Mouse (Mus musculus) heart, embryonic 10.5 days (tissue): ENCODE data around the gene Cep131. TPM values are rescaled to one million over a fixed set of nuclear protein-coding genes. Genes with fewer than 3 reads are reported as not detected.
A peak's percentile ranks its signal among the peaks of the same experiment; 100 is the strongest.

ENCODE experiments used
- DNase-seq: peaks from one replicate; pipeline ENCODE4 v3.0.0-alpha.2; 2017; ENCODE audit warnings: low spot score
- H3K27ac ChIP-seq: fragments of 300-500 bp; sonication (generic); 2 replicates; pipeline ENCODE4 v1.5.1; 2016; ENCODE audit warnings: mild to moderate bottlenecking
- H3K27me3 ChIP-seq: fragments of 300-500 bp; sonication (generic); 2 replicates; pipeline ENCODE4 v1.6.1; 2016; ENCODE audit warnings: mild to moderate bottlenecking; ENCODE audit not compliant: poor library complexity, insufficient read depth, severe bottlenecking
- H3K36me3 ChIP-seq: fragments of 300-500 bp; sonication (generic); 2 replicates; pipeline ENCODE4 v1.6.1; 2016; ENCODE audit warnings: mild to moderate bottlenecking, moderate library complexity
- H3K4me1 ChIP-seq: fragments of 300-500 bp; sonication (generic); 2 replicates; pipeline ENCODE4 v1.6.1; 2016; ENCODE audit warnings: mild to moderate bottlenecking
- H3K4me3 ChIP-seq: fragments of 300-500 bp; sonication (generic); 2 replicates; pipeline ENCODE4 v1.5.1; 2016; ENCODE audit warnings: mild to moderate bottlenecking, moderate library complexity
- H3K9me3 ChIP-seq: fragments of 300-500 bp; sonication (generic); 2 replicates; pipeline ENCODE4 v1.6.1; 2016; ENCODE audit warnings: mild to moderate bottlenecking, moderate library complexity
- WGBS: fragments of 180-500 bp; shearing (Covaris S2); methylation state at CpG from one replicate; pipeline ENCODE4 v1.1.7; 2016; 5-methylcytosine and 5-hydroxymethylcytosine counted together
- polyA plus RNA-seq: library from polyadenylated mRNA; unstranded; fragments of >200 nt; fragmentation: Nextera tagmentation; extraction: Ambion mirVana; gene quantifications from 2 replicates; pipeline ENCODE4 v1.2.1, GENCODE M21; 2016

Gene Cep131
- polyA plus RNA-seq: 21.1 and 29.0 TPM in 2 replicates

DNA sequence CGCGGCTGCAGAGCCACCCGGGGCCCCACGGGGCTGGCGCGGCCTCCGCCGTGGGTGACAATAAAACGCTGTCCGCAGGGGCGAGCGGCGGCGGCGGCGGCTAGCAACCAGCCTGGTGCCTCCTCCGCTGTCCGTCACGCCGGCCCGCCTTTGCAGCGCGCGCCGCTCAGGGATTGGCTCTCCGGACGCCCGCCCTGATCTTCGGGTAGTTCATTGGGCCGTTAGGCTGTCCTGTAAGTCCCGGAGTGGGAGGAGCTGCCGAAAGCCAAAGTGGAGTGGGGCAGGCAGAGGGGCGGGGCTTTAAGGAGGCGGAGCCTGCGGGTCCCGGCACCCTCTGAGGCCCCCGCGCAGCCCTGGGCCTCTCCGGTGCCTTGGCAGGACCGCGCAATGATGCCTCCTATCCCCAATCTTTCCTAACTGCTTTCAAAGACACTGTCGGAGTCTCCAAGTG, at the start of gene Cep131:
TSS of gene Cep131 (minus strand) at position 126 of the 451 bp plus-strand sequence.
- WGBS: under 1% methylated on average over 42 of the region's 42 CpGs
- H3K27ac ChIP-seq: peak within 1 kb of the TSS; percentile 94
- peak; percentile 99 for DNase-seq

DNA sequence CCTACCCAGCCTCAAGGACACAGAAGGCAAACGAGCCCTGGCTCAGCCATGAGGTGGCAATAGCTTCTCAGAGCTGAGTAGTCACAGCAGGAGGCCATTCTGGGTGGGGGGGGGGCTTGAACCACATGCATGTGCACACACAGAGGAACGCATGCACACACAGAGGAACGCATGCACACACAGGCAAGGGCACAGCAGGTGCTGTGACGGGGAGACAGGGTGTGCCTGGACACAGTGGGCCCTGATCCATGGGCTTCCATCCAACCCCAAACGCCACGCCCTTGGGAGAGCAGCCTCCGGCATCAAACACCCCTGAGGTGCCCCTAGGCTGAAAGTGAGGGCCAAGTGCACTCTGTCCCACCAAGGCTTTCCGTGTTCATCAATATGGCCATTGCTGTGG, 49.6 kb upstream of the Cep131 start:
- H3K4me1 ChIP-seq: peaks cover 64% of the 10 kb centered on the region
- no peak for DNase-seq
- H3K4me3 ChIP-seq: no peak overlapping the region
- H3K9me3 ChIP-seq: no peaks in the 10 kb centered on the region
- 84% methylated on average over 8 of the region's 8 CpGs for whole genome bisulfite sequencing
- no peaks in the 10 kb centered on the region for H3K27me3 ChIP-seq
- peaks cover 57% of the 10 kb centered on the region for H3K36me3 ChIP-seq
- H3K27ac ChIP-seq: peak overlapping the region; percentile 87

More for the DNA sequence above, at the start of gene Cep131:
- Histone ChIP-seq H3K27me3 (no peaks in the 10 kb centered on the region), H3K36me3 (peaks cover 38% of the 10 kb centered on the region), H3K4me3 (peak within 1 kb of the TSS; percentile 91), H3K4me1 (peaks cover 34% of the 10 kb centered on the region), H3K9me3 (no peaks in the 10 kb centered on the region)

DNA sequence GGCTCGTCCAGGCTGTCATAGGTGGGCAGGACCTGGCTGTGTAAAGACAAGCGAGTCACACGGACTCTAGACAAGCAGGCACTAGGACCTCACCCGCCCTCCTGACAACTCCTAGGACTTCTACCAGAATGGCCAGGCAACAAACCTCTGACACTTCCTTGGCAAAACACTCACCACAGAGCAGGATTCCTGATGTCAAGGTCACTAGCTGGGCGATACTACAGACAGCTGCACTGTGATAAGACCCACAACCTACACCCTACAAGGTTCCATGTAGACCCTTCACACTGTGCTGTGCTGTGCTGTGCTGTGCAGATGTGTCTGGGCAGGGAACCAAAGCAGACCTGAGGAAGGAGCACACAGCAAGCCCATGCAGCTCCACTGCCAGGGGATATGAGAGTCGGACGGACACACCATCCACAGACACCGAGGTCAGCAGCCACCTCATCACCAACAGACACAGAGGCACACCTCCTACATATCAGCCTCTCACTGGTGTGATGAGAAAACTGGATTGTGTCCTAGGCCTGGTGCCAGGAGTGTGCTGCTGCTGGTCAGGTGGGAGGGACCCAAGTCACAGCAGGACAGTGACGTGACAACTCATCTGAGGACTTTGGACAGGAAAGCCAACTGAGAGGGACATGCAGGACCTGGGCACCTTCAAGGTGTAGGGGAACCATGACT, 48.4 kb upstream of the Cep131 start:
- Histone ChIP-seq H3K9me3 (no peaks in the 10 kb centered on the region), H3K27ac (peak overlapping the region; percentile 87), H3K36me3 (peaks cover 60% of the 10 kb centered on the region), H3K4me3 (0 out of 2 replicates have a peak overlapping the region, but pooled peaks have one; percentile 20), H3K27me3 (no peaks in the 10 kb centered on the region), H3K4me1 (peaks cover 57% of the 10 kb centered on the region)
- 58% methylated on average over 9 of the region's 9 CpGs for WGBS
- DNase-seq: no peak

DNA sequence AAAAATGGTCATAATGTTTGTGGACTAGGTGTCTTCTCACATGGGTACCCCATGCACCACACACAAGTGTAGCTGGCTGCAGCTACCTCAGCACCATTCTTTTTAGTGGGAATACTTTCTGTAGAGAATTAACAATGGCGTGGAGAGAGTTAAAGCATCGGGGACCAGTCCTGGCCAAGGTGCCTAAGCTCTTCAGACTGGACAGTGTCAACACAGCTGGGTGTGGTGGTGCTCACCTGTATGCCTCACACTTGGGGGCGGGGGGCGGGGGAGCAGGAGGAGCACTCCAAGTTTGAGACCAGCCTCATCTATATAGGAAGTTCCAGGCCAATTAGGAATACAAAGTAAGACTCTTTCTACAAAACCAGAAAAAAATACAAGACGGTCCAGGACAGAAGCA, 47.5 kb upstream of the Cep131 start:
- no peak for DNase-seq
- Histone ChIP-seq H3K27ac (peak overlapping the region; percentile 87; the same call in 1 of the 2 replicates), H3K36me3 (peaks cover 62% of the 10 kb centered on the region), H3K27me3 (no peaks in the 10 kb centered on the region), H3K4me3 (no peak overlapping the region), H3K9me3 (no peaks in the 10 kb centered on the region), H3K4me1 (peaks cover 50% of the 10 kb centered on the region)
- WGBS: 92% methylated on average over 5 of the region's 5 CpGs

DNA sequence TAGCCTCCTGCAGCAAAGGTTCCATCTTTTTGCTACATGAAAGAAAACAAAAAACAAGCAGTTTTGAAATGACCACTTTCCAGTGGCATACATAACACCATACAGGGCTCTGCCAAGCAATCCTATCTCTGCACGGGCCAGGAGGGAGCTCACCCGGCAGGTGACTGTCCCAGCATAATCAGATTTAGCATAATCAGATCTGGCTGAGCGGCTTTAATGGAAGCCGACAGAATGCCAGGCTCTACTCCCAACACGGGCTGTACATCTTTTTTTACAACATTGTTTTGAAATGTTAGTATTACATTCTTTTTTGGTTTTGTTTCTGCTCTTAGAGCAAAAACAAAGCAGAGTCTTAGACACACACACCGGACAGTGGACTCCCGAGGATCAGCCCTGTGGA, 42.7 kb upstream of the Cep131 start:
- H3K27me3 ChIP-seq: no peaks in the 10 kb centered on the region
- no peaks in the 10 kb centered on the region for H3K9me3 ChIP-seq
- WGBS: 88% methylated on average over 7 of the region's 7 CpGs
- no peak overlapping the region for H3K27ac ChIP-seq
- peaks cover 87% of the 10 kb centered on the region for H3K36me3 ChIP-seq
- DNase-seq: no peak
- H3K4me3 ChIP-seq: no peak overlapping the region
- peaks cover 1% of the 10 kb centered on the region for H3K4me1 ChIP-seq

DNA sequence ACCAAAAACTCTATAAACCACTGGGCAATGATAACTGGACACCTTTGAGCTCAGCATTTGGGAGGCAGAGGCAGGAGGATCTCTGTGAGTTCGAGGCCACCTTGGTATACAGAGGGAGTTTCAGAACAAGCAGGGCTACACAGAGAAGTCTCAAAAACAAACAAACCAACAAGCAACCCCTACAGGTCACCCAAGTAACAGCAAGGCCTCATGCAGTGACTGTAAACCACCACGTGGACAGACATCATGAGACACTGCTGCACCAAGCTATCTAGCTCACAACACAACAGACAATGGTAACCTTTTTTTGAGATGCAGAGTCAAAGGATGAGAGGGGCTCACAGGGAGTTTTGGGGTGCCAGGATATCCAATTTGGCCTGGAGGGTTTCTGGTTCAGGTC, 40.2 kb upstream of the Cep131 start:
- no peaks in the 10 kb centered on the region for H3K27me3 ChIP-seq
- no peak overlapping the region for H3K27ac ChIP-seq
- WGBS: 83% methylated on average over 2 of the region's 2 CpGs
- no peak for DNase-seq
- no peaks in the 10 kb centered on the region for H3K9me3 ChIP-seq
- H3K4me3 ChIP-seq: no peak overlapping the region
- peaks cover 87% of the 10 kb centered on the region for H3K36me3 ChIP-seq
- H3K4me1 ChIP-seq: peaks cover 6% of the 10 kb centered on the region; the same call in 1 of the 2 replicates

DNA sequence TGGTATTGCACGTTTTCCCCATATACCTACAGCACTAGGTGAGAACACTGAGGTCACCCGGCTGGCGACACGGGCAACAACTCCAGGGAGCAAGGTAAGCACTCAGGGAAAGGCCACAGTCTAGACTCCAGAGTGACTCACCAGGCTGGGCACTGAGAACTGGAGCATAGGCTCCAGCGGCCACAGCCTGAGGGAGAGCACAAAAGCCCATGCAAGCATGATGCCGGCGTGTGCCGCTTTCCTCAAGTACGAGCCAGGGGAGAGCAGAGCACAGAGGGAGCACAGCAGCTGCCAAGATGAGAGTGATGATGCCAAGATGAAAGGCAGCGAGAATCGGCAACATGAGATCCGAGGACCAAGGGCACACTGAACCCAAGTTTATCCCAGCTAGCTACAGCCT, 35.5 kb upstream of the Cep131 start:
- WGBS: 88% methylated on average over 12 of the region's 12 CpGs
- Histone ChIP-seq H3K36me3 (peaks cover 86% of the 10 kb centered on the region), H3K4me1 (peaks cover 15% of the 10 kb centered on the region), H3K4me3 (no peak overlapping the region), H3K27ac (peak overlapping the region; percentile 42; the same call in 1 of the 2 replicates), H3K27me3 (no peaks in the 10 kb centered on the region), H3K9me3 (no peaks in the 10 kb centered on the region)
- DNase-seq: no peak

DNA sequence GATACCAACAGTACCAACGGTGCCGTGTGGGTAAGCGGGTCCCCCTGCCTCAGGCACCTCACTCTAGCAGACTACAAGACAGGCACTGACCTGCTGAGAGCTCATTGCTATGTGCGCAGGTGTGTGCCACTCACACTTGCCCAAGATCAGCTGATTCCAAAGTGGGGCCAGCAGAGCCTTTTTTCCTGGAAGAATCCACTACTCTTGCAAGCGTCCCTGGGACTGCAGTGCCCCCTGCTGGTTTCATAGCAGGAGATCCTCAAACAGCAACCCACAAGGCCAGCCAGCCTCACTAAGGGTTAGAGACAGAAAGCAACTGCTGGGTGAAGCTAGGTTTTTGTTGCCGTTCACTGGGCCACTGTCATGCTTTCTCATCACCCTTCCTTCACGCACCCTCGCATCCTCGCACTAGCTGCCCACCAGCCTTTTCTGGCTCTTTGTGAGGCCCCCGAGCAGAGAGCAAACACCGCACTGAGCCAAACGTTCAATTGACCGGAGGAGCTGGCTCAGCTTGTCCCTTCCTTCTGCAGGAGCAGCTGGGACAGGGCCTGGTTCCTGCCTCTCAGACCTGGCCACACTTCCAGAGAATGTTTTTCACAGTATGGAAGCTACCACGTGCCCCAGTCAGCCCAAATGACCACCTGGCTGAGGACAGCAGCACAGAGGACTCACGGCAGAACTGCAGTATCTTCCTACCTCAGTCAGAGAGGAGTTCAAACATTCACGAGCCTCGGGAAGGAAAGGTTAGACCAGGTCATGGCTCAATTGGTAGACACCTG, 34.2 kb upstream of the Cep131 start:
- 79% methylated on average over 17 of the region's 17 CpGs for WGBS
- H3K36me3 ChIP-seq: peaks cover 89% of the 10 kb centered on the region

DNA sequence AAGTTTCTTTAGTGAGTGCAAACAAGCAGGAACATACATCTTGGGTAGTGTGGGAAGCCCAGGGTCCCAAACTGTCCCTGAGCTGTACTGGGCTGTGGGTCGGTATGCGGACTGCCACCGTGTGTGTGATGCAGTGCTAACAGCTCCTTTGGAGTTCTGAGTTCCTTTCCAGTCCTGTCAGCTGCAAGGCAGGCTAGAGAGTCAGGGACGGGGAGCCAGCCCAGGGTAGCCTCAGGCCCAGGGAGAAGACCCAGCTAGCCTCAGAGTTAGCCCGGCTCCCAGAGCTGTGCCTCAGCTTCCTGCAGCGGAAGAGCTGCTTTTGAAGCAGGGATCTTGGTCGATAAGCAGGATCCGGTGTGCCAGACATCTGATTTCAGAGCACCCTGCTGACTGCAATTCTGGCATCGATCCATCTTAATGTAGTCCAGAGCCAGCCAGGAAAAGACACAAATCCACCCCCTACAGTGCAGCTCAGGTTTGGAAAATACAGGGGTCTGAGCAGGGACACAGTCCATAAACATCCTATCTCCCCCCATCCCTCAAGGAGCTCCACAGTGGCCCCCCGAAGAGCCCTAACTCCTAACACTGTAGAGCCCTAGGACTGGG, 33.4 kb upstream of the Cep131 start:
- peaks cover 15% of the 10 kb centered on the region for H3K4me1 ChIP-seq
- H3K27me3 ChIP-seq: no peaks in the 10 kb centered on the region
- H3K9me3 ChIP-seq: no peaks in the 10 kb centered on the region
- H3K27ac ChIP-seq: no peak overlapping the region
- peaks cover 92% of the 10 kb centered on the region for H3K36me3 ChIP-seq
- no peak for DNase-seq
- no peak overlapping the region for H3K4me3 ChIP-seq
- 74% methylated on average over 10 of the region's 10 CpGs for WGBS

More for the DNA sequence above, 34.2 kb upstream of the Cep131 start:
- H3K4me1 ChIP-seq: peaks cover 15% of the 10 kb centered on the region
- H3K27ac ChIP-seq: no peak overlapping the region
- H3K4me3 ChIP-seq: no peak overlapping the region
- H3K27me3 ChIP-seq: no peaks in the 10 kb centered on the region
- no peaks in the 10 kb centered on the region for H3K9me3 ChIP-seq
- no peak for DNase-seq

DNA sequence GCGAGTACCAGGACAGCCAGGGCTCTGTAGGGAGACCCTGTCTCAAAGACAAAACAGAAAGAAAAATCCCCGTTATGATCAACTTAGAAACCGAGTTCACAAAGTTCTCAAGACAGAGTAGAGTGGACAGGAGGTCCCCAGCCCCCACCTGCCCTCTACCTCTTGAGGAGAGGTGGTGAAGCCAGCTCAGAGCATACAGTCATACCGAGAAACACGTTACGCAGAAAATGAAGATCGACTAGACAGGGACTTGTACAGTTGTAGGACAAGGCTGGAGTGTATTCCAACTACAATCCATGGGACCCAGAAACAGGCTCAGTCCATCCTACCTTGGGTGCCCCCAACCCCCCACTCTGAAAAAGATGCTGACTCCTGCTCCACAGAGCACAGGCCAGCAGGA, 32.5 kb upstream of the Cep131 start:
- H3K27me3 ChIP-seq: no peaks in the 10 kb centered on the region
- no peak for DNase-seq
- peaks cover 93% of the 10 kb centered on the region for H3K36me3 ChIP-seq
- WGBS: 96% methylated on average over 7 of the region's 7 CpGs
- H3K4me1 ChIP-seq: peaks cover 15% of the 10 kb centered on the region
- no peaks in the 10 kb centered on the region for H3K9me3 ChIP-seq
- no peak overlapping the region for H3K4me3 ChIP-seq
- no peak overlapping the region for H3K27ac ChIP-seq

DNA sequence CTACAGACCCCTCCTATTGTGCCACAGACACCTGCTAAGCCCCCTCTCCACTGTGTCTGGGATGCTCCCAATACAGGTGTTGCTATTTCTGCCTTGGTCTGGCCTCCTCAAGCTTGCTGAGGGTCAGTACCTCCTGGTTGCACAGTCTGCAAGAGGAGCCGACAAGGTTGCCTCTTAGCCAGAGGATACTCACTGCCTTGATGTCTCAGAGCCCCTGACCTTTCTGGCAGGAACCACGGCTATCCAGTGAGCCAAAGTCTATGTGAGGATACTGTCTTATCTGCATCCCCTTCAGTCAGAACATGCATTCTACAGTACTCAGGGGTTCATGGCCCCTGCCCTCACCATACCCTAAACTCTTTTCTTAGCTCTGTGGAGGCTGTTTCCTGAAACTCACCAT, 31.0 kb upstream of the Cep131 start:
- Histone ChIP-seq H3K4me1 (peaks cover 20% of the 10 kb centered on the region), H3K9me3 (no peaks in the 10 kb centered on the region), H3K4me3 (no peak overlapping the region), H3K36me3 (peaks cover 87% of the 10 kb centered on the region), H3K27me3 (no peaks in the 10 kb centered on the region), H3K27ac (no peak overlapping the region)
- no peak for DNase-seq
- 84% methylated on average over 2 of the region's 2 CpGs for WGBS

DNA sequence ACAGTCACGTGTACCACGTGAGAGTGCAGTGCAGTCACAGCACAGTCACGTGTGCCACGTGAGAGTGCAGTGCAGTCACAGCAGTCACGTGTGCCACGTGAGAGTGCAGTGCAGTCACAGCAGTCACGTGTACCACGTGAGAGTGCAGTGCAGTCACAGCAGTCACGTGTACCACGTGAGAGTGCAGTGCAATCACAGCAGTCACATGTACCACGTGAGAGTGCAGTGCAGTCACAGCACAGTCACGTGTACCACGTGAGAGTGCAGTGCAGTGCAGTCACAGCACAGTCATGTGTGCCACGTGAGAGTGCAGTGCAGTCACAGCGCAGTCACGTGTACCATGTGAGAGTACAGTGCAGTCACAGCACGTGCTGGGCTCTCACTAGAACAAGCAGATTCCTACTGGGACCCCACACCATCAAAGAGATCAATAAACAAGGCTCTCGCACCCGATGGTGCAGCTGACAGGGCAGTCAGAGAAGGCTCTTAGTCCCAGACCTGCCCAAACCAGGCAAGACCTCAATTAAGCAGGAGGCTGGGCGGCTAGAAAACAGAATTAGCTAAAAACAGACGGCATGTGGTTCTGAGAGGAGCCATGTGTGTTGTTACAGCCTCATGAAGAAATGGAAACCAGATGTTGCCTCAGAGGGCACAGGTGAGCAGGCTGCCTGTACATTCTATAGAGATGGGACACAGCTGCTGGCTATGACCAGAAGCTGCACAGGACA, 28.0 kb upstream of the Cep131 start:
- no peaks in the 10 kb centered on the region for H3K9me3 ChIP-seq
- no peaks in the 10 kb centered on the region for H3K27me3 ChIP-seq
- peaks cover 29% of the 10 kb centered on the region for H3K4me1 ChIP-seq
- 92% methylated on average over 21 of the region's 21 CpGs for WGBS
- H3K36me3 ChIP-seq: peaks cover 76% of the 10 kb centered on the region
- no peak overlapping the region for H3K27ac ChIP-seq
- no peak overlapping the region for H3K4me3 ChIP-seq
- DNase-seq: no peak
